ENCODE assay signal across 8 mouse cellular contexts in genomic region chr4:152185510-152186204, GRCm38 (mm10). TPM values are rescaled to one million over a fixed set of nuclear protein-coding genes. Genes with fewer than 3 reads are reported as not detected.
DNase-seq lines count a peak whose midpoint lies in the region; ATAC-seq and TF ChIP-seq lines count a peak whose summit lies in the region.
"Had no signal": no experiment of that assay in that cellular context is flagged by ENCODE, and none has a peak within 500 bp of the region (broad histone marks: within the 10 kb centered on the region; RNA-seq: fewer than 3 reads in every experiment).

No protein-coding gene starts in this region.

- in situ Hi-C loops in ES-E14 (cut with MboI; ENCODE audit: low sequenced_read_pairs in 2 of 2, unreplicated experiment in 2 of 2) = no loop called here

- 3% methylated on average over 19 of the region's 19 CpGs for WGBS in forebrain, embryonic 12.5 days
- WGBS in hindbrain, embryonic 14.5 days = 5% methylated on average over 19 of the region's 19 CpGs

- H3K4me3 ChIP-seq in ES-E14 (ENCODE audit: insufficient read depth in 1 of 2, low read depth in 1 of 2, low read length in 2 of 2, poor library complexity in 1 of 2, severe bottlenecking in 1 of 2) = peak overlapping the region; percentile 39 to 55
- peak overlapping the region; percentile 10; the same call in 1 of the 2 replicates for H3K4me3 ChIP-seq in forebrain, embryonic 12.5 days (replicated peaks)
- peak overlapping the region; percentile 3; the same call in 1 of the 2 replicates for H3K4me3 ChIP-seq in hindbrain, embryonic 14.5 days (replicated peaks; ENCODE audit: low read length)

- peak; percentile 84 for DNase-seq in CD4-positive helper T cell, adult 2 months (ENCODE audit: low read depth, low spot score)
- DNase-seq in ES-E14 (ENCODE audit: low read depth, low spot score) = no peak
- DNase-seq in hindbrain, embryonic 14.5 days (ENCODE audit: low spot score) = peak; percentile 61
- peak; percentile 52 for DNase-seq in mesoderm, embryonic 11.5 days (ENCODE audit: low read depth, low spot score)
- peak; percentile 85 for DNase-seq in urinary bladder, postnatal 14 days (ENCODE audit: low spot score)
- no peak for DNase-seq in adrenal gland, postnatal 10 days

- ATAC-seq in forebrain, embryonic 12.5 days (ENCODE audit: low FRiP score) = peak; percentile 67
- ATAC-seq in hindbrain, embryonic 14.5 days (ENCODE audit: low FRiP score) = peak; percentile 69

- peaks cover 0 to 16% of the 10 kb centered on the region in 2 experiments; a peak in 3 of 4 replicates for H3K4me1 ChIP-seq in ES-E14 (ENCODE audit: control insufficient read depth in 2 of 2, insufficient read depth in 2 of 2, low read length in 2 of 2, poor library complexity in 1 of 2)
- peaks cover 30% of the 10 kb centered on the region for H3K4me1 ChIP-seq in forebrain, embryonic 12.5 days
- H3K4me1 ChIP-seq in hindbrain, embryonic 14.5 days (replicated peaks; ENCODE audit: control insufficient read depth, insufficient read depth, low read length) = peaks cover 14% of the 10 kb centered on the region

- peak overlapping the region; percentile 73 for H3K27ac ChIP-seq in ES-E14 (ENCODE audit: insufficient read depth, low read depth, low read length, poor library complexity, severe bottlenecking)
- peak overlapping the region; percentile 70 for H3K27ac ChIP-seq in forebrain, embryonic 12.5 days
- peak overlapping the region; percentile 76 for H3K27ac ChIP-seq in hindbrain, embryonic 14.5 days

- H3K4me2 ChIP-seq in forebrain, embryonic 12.5 days = peak overlapping the region; percentile 43
- peak overlapping the region; percentile 41 for H3K4me2 ChIP-seq in hindbrain, embryonic 14.5 days (replicated peaks)

- 0 out of 2 replicates have a peak, but pooled peaks cover under 1% of the 10 kb centered on the region for H3K27me3 ChIP-seq in forebrain, embryonic 12.5 days
- no peaks in the 10 kb centered on the region for H3K27me3 ChIP-seq in hindbrain, embryonic 14.5 days (ENCODE audit: control insufficient read depth, insufficient read depth, low read length)

- H3K36me3 ChIP-seq in ES-E14 (ENCODE audit: control insufficient read depth, insufficient read depth, low read length, poor library complexity, severe bottlenecking) = no peaks in the 10 kb centered on the region; the same call in 1 of the 2 replicates
- H3K36me3 ChIP-seq in forebrain, embryonic 12.5 days (replicated peaks) = 0 out of 2 replicates have a peak, but pooled peaks cover 6% of the 10 kb centered on the region
- peaks cover 7% of the 10 kb centered on the region; the same call in 1 of the 2 replicates for H3K36me3 ChIP-seq in hindbrain, embryonic 14.5 days (replicated peaks; ENCODE audit: control insufficient read depth, insufficient read depth)

- H3K9ac ChIP-seq in ES-E14 (ENCODE audit: insufficient read depth, low read depth, low read length, poor library complexity, severe bottlenecking) = peak overlapping the region; percentile 36
- H3K9ac ChIP-seq in forebrain, embryonic 12.5 days = peak overlapping the region; percentile 34; the same call in 1 of the 2 replicates
- peak overlapping the region; percentile 43 for H3K9ac ChIP-seq in hindbrain, embryonic 14.5 days

- H3K9me3 ChIP-seq in ES-E14 (ENCODE audit: control insufficient read depth, insufficient read depth, low read depth, low read length) = no peaks in the 10 kb centered on the region
- H3K9me3 ChIP-seq in forebrain, embryonic 12.5 days = no peaks in the 10 kb centered on the region
- H3K9me3 ChIP-seq in hindbrain, embryonic 14.5 days (ENCODE audit: control insufficient read depth, low read length) = no peaks in the 10 kb centered on the region

TF ChIP-seq in ES-E14, 5 proteins besides CTCF, POLR2A, EP300 and RAD21:
- no peak for TF ChIP-seq MAFK (IDR thresholded peaks at IDR 0.05; ENCODE audit: insufficient read depth, low read depth, low read length)
- no peak for TF ChIP-seq CHD2 (IDR thresholded peaks at IDR 0.05; ENCODE audit: low read depth, low read length)
- no peak for TF ChIP-seq ZNF384 (IDR thresholded peaks at IDR 0.05; ENCODE audit: low read depth, low read length)
- no peak for TF ChIP-seq HCFC1 (IDR thresholded peaks at IDR 0.05; ENCODE audit: borderline replicate concordance, insufficient read depth, low read length)
- TF ChIP-seq ZC3H11A (IDR thresholded peaks at IDR 0.05; ENCODE audit: borderline replicate concordance, low read depth, low read length) = no peak

RNA-seq across cellular contexts. Expression of gene Acot7, which starts 7.7 kb away (rescaled TPM):
- 38.8 and 51.9 TPM in 2 replicates for total RNA-seq in ES-E14 (2012; rRNA removed)
- 85.9 and 86.7 TPM in 2 replicates for polyA plus RNA-seq in forebrain, embryonic 12.5 days (2016; fragmentation: Nextera tagmentation; extraction: Ambion mirVana)
- 352 and 396 TPM in 2 replicates for polyA plus RNA-seq in hindbrain, embryonic 14.5 days (2014; fragmentation: Nextera tagmentation; extraction: Ambion mirVana)
- total RNA-seq in adrenal gland, postnatal 10 days (2021) = 10 to 100 TPM; 33.2 to 38.0 TPM

RNA-seq across cellular contexts. Expression of gene Hes2, which starts 27.0 kb away (rescaled TPM):
- 0.32 and 0.58 TPM in 2 replicates for total RNA-seq in ES-E14 (2012; rRNA removed)
- not detected in 2 replicates for polyA plus RNA-seq in forebrain, embryonic 12.5 days (2016; fragmentation: Nextera tagmentation; extraction: Ambion mirVana)
- polyA plus RNA-seq in hindbrain, embryonic 14.5 days (2014; fragmentation: Nextera tagmentation; extraction: Ambion mirVana) = not detected in 2 replicates
- not detected for total RNA-seq in adrenal gland, postnatal 10 days (2021)
- total RNA-seq: left cerebral cortex, postnatal 10 days had no signal

RNA-seq across cellular contexts. Expression of gene Espn, which starts 33.5 kb away (rescaled TPM):
- total RNA-seq in ES-E14 (2012; rRNA removed) = 5.6 and 6.6 TPM in 2 replicates
- polyA plus RNA-seq in forebrain, embryonic 12.5 days (2016; fragmentation: Nextera tagmentation; extraction: Ambion mirVana) = 1.8 and 2.1 TPM in 2 replicates
- 0.25 and 0.40 TPM in 2 replicates for polyA plus RNA-seq in hindbrain, embryonic 14.5 days (2014; fragmentation: Nextera tagmentation; extraction: Ambion mirVana)
- 1 to 10 TPM; 1.2 to 1.3 TPM for total RNA-seq in adrenal gland, postnatal 10 days (2021)

Comparison
In these comparisons a context has a peak if more than half of its experiments do, and no peak if none do; other contexts are left out.
1. DNase-seq: peak in CD4-positive helper T cell, adult 2 months (single experiment), hindbrain, embryonic 14.5 days (single experiment), mesoderm, embryonic 11.5 days (single experiment) and urinary bladder, postnatal 14 days (single experiment); none in ES-E14 (single experiment) and adrenal gland, postnatal 10 days (single experiment).
2. Peak in every context shown above with its lines, with median percentiles within 50 percentile points of each other: H3K27ac ChIP-seq, H3K4me3 ChIP-seq and H3K9ac ChIP-seq.